Mouse (Mus musculus) cerebellum, adult 2 months (tissue): Measurements from ENCODE around the gene Apba2. TPM values are rescaled to one million over a fixed set of nuclear protein-coding genes. Genes with fewer than 3 reads are reported as not detected.
A peak's percentile ranks its signal among the peaks of the same experiment; 100 is the strongest.

Experiments used
- DNase-seq, 2 experiments: peaks; one replicate each; pipeline ENCODE4 v3.0.0; 2021
- H3K27ac ChIP-seq: fragments of 200-500 bp; 2 replicates; pipeline ENCODE4 v1.5.1; 2012; ENCODE audit warnings: low read length, control low read depth, inconsistent platforms; ENCODE audit not compliant: insufficient read depth
- H3K27me3 ChIP-seq: fragments of 200-500 bp; 2 replicates; pipeline ENCODE4 v1.6.1; 2012; ENCODE audit warnings: inconsistent platforms, mild to moderate bottlenecking, low read length, moderate library complexity; ENCODE audit not compliant: control insufficient read depth, insufficient read depth
- H3K4me1 ChIP-seq: fragments of 200-500 bp; 2 replicates; pipeline ENCODE4 v1.6.1; 2011; ENCODE audit warnings: low read length; ENCODE audit not compliant: control insufficient read depth, insufficient read depth
- H3K4me3 ChIP-seq: fragments of 200-500 bp; replicated peaks from 2 replicates; pipeline ENCODE3; 2011; ENCODE audit warnings: mild to moderate bottlenecking, low read depth, low read length, control low read depth; ENCODE audit not compliant: insufficient read depth
- CTCF ChIP-seq: fragments of 200-500 bp; IDR thresholded peaks from 2 replicates; pipeline ENCODE4 v1.5.1; 2011; ENCODE audit warnings: low read depth, mild to moderate bottlenecking, control low read depth, low read length, moderate library complexity, borderline replicate concordance; ENCODE audit not compliant: insufficient read depth
- POLR2A ChIP-seq: fragments of 200-500 bp; IDR thresholded peaks from 2 replicates; pipeline ENCODE4 v1.6.1; 2011; ENCODE audit warnings: low read length, control low read depth, borderline replicate concordance; ENCODE audit not compliant: insufficient read depth
- WGBS: fragments of 180-500 bp; shearing (Covaris S2); methylation state at CpG from one replicate; pipeline ENCODE4 v1.1.7; 2018; 5-methylcytosine and 5-hydroxymethylcytosine counted together
- polyA plus RNA-seq: library from polyadenylated mRNA; depleted of rRNA; stranded (reverse); fragments of >200 nt; gene quantifications from 2 replicates; pipeline ENCODE4 v1.2.3, GENCODE M21; 2012

The Apba2 gene
- polyA plus RNA-seq, 1 experiment, result 167 TPM

DNA sequence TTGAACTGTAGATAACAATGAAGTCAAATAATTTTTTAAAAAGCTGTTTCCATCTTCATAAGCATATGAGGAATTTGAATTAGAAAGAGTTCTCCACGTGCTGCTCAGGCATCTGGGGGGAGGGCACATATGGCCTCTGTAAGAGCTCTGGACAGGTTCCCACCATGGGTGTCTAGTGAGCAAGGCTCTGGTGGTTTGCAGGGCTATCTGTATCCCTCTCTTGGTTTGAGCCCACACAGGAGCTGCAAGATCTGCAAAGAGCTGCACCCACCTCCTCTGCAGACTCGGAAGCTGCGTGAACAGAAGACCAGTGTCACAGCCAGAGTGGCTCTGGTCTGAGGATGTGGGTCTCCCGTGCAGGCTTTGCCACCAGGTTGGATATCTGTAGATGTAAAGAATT lies 78.8 kb downstream of the Apba2 start:
- Histone ChIP-seq H3K4me3 (no peak overlapping the region), H3K27ac (peak overlapping the region; percentile 34; the same call in 1 of the 2 replicates), H3K27me3 (no peaks in the 10 kb centered on the region), H3K4me1 (peaks cover 34% of the 10 kb centered on the region)
- DNase-seq, result no peak
- WGBS, result 43% methylated on average over 4 of the region's 4 CpGs
- TF ChIP-seq POLR2A (no peak), CTCF (no peak)

DNA sequence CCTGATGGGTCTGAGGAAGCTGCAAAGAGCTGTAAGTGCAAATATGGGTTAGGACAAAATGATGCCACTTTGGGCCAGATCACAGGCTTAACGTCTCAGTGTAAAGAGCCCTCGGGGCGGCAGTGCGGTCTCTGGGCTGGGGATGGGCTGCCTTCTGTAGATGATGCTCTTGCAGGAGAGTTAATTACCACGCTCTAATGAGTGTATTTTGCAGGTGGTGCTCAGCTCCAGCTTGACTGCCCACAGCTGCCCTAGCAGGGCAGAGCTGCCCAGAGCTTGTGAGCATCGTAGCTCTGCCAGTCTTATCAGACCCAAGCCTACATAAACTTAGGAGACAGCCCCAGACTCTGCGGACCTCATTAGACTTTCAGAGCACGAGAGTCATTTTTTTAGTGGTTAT lies 80.9 kb downstream of the Apba2 start:
- TF ChIP-seq CTCF (no peak), POLR2A (no peak)
- Histone ChIP-seq H3K4me1 (peaks cover 43% of the 10 kb centered on the region), H3K27ac (no peak overlapping the region), H3K27me3 (no peaks in the 10 kb centered on the region), H3K4me3 (no peak overlapping the region)
- WGBS, result 79% methylated on average over 8 of the region's 8 CpGs
- no peak for DNase-seq

DNA sequence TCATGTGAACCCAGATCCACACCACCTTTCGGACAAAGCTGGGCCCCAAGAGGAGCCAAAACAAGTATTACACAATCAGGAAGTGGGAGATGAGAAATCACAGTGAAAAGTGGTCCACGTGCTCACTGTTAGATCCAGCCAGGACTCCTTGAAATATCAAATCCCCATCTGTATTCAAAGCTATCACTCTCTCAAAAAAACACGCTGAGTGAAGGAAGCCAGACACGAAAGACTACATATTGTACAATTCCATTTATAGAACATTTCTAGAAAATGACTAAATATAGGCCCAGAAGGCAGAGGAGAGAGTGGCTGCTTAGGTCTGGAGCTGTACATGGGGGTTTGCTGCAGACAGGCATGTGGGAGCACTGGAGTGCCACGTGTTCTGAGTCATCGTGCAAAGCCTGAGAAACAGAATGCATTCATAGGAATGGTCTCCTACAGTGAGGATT lies 82.2 kb downstream of the Apba2 start:
- WGBS, result 41% methylated on average over 6 of the region's 6 CpGs
- no peaks in the 10 kb centered on the region for H3K27me3 ChIP-seq
- peaks cover 44% of the 10 kb centered on the region for H3K4me1 ChIP-seq
- no peak overlapping the region for H3K27ac ChIP-seq
- no peak for DNase-seq
- H3K4me3 ChIP-seq, result no peak overlapping the region
- TF ChIP-seq POLR2A, result no peak
- TF ChIP-seq CTCF, result no peak

- Histone ChIP-seq H3K4me3 (no peak overlapping the region), H3K4me1 (peaks cover 24% of the 10 kb centered on the region), H3K27me3 (no peaks in the 10 kb centered on the region), H3K27ac (no peak overlapping the region)
- no peak for TF ChIP-seq POLR2A
- no peak for TF ChIP-seq CTCF
- DNase-seq, result no peak
- 90% methylated on average over 4 of the region's 4 CpGs for WGBS
These were observed 84.6 kb downstream of the Apba2 start for GRCm38 (mm10) chr7:64586133-64586532.

DNA sequence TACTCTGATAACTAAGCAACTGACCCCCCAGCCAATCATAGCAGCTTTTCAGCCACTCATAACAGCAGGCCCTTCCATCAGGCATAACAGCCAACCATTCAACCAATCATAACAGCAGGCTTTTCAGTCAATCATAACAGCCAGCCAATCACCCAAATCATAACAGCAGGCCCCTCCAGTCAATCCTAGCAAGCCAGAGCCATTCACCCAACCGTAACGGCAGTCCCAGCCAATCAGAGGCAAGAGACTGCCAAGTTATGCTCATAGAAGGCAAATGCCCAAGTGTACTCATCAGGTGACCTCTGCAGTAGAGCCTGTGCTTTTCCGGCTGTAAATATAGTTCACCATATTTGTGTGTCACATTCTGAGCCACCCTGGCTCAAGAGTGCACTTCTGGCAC lies 85.1 kb downstream of the Apba2 start:
- 27% methylated on average over 3 of the region's 3 CpGs for WGBS
- no peaks in the 10 kb centered on the region for H3K27me3 ChIP-seq
- H3K4me3 ChIP-seq, result no peak overlapping the region
- TF ChIP-seq CTCF (no peak), POLR2A (no peak)
- peak in 1 of 2 experiments; percentile 44 for DNase-seq
- no peak overlapping the region for H3K27ac ChIP-seq
- H3K4me1 ChIP-seq, result peaks cover 22% of the 10 kb centered on the region

GRCm38 (mm10) chr7:64588636-64589389 lies 87.3 kb downstream of the Apba2 start:
- no peaks in the 10 kb centered on the region for H3K27me3 ChIP-seq
- DNase-seq, result peak; percentile 48 to 61
- TF ChIP-seq POLR2A (no peak), CTCF (no peak)
- peaks cover 18% of the 10 kb centered on the region for H3K4me1 ChIP-seq
- H3K27ac ChIP-seq, result peak overlapping the region; percentile 50; the same call in 1 of the 2 replicates
- H3K4me3 ChIP-seq, result no peak overlapping the region
- WGBS, result 22% methylated on average over 11 of the region's 11 CpGs

GRCm38 (mm10) chr7:64595256-64595655 lies 93.8 kb downstream of the Apba2 start:
- Histone ChIP-seq H3K27me3 (no peaks in the 10 kb centered on the region), H3K27ac (no peak overlapping the region), H3K4me3 (no peak overlapping the region), H3K4me1 (peaks cover 14% of the 10 kb centered on the region)
- no peak for DNase-seq
- 72% methylated on average over 6 of the region's 6 CpGs for WGBS
- TF ChIP-seq CTCF, result no peak
- TF ChIP-seq POLR2A, result no peak

DNA sequence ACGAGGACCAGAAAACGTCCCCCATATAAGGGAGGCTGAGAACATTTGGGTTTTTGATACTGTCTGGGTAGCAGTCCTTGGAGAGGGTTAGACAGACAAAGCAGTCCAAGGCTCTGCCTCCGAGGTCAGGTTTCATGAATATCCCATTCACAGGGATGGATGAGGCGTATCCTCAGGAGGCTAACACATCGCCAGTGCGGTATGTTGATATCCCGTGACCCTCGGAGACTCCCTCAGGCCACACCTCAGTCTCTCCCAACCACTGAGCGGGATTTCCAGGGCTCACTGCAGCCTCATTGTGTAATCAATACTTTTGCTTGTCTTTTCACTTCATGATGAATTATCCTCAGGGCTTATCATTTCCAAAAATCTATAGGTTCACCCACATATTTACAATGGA lies 95.1 kb downstream of the Apba2 start:
- no peaks in the 10 kb centered on the region for H3K27me3 ChIP-seq
- no peak overlapping the region for H3K27ac ChIP-seq
- no peak for TF ChIP-seq CTCF
- no peak for TF ChIP-seq POLR2A
- H3K4me3 ChIP-seq, result no peak overlapping the region
- WGBS, result 81% methylated on average over 9 of the region's 9 CpGs
- no peak for DNase-seq
- H3K4me1 ChIP-seq, result peaks cover 14% of the 10 kb centered on the region
